Mouse (Mus musculus) monocyte, adult 2 months (primary cell): ENCODE results near the gene Slc17a6.

Experiments used
- DNase-seq, 2 experiments: peaks; one replicate each; pipeline ENCODE4 v3.0.0; 2022; ENCODE audit warnings: low spot score in 2 of 2, low read depth in 1 of 2

Gene Slc17a6

DNA sequence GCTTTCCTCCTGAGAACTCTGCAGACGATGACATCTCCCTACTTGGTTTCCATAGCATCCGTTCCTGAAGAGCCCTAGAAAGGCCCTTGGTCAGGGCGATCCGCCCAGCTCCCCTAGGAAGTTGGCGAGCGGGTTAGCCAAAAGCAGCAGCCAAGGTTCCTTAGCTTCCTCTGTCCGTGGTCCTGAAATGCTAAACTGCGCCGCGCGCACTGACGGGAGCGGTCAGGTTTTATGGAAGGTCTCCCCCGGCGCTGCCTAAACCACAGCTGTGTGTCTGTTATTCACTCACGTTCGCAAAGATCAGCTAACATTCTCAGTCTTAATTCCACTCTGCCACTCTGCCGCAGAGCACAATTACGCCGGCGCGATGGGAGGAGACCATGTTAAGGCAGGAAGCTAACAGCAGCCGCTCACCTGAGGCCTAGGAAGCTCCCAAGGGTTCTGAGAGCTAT is at the start of gene Slc17a6:
TSS of gene Slc17a6 (plus strand) at position 313 of the 452 bp plus-strand sequence.
- DNase-seq, result no peak

DNA sequence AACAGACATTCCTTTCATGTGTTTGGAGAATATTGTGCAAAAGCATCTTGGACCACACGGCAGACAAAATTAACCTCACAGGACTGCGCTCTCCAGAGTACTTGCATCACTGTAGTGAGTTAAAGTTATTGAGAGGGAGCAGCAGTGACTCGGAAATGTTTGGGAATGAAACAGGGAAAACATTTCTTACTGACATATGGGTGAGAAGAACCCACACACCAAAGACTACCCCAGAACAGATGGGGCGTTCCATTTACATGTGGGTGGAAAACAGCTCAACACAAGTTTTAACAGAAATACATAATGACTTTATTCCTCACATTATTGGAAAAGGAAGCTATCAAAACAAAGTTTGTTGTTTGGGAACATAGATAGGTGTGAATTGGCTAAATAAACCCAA is 21.8 kb upstream of the Slc17a6 start:
- DNase-seq, result no peak

DNA sequence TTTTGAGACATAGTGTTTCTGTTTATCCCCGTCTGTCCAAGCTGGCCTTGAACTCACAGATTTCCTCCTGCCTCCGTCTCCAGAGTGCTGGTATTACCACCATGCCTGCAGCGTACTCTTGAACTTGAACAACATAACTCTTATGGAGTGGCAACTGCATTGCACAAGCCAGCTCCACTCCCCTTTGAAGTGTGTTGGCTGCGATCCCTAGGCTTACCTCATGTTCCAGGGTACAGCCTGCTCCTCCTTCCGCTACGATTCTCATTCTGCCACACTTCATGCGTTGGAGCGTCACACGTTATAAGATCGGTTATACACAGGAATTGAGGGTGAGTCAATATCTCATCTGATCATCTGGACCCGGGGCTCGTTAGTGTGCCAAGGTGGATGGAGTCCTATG is 18.1 kb upstream of the Slc17a6 start:
- DNase-seq, result no peak

DNA sequence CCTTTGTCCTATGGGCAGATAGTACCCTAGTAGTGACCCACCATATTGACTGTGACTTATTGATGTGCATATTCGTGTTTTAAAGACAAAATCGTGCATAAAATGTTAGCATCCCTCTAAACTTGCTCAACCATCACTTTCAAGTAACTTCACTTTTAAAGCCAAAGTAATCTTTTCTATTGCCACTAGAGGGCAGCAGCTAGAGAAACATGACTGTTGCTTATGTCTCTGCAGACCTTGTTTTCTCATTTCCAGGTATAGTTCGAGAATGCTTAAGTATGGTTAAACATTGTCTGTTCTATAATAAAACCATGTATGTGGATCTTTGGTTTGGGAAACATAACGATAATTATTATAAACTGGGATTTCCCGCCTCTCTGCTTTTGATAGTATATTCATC is 7.4 kb upstream of the Slc17a6 start:
- no peak for DNase-seq

DNA sequence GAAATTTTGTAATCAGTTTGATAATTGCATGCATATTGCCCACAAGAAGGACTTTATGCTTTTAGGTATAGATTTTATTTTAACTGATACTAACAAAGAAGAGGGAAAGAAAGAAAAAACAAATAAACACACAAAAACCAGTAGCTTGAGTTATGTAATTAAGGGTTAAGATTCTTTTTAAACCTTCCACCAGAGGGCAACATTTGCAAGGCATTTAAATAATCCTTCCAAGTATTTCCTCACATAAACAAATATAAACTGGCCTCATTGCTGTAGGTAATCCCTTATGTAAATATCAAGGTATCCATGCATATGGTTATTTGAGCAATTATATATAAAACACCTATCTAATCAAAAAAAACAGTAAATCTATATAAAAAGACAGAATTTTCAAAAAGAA is 3.9 kb upstream of the Slc17a6 start:
- no peak for DNase-seq

DNA sequence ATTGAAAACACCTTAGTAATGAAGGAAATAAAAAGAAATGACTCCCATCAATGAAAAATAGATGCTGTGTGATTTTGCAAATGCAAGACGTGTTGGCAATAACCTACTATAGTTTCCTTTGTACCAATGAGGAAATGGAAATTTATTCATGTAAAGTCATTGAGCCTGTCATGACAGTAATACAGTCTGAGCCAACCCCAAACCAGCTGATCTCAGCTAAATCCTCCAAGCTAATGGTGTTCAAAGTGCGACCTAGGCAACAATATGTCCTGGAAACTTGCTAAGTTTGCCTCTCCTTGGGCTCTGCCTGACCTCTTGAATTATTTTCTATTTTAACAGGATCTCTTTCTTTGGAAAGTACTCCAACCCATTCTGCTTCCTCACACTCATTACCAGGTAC is 3.4 kb upstream of the Slc17a6 start:
- DNase-seq, result no peak

DNA sequence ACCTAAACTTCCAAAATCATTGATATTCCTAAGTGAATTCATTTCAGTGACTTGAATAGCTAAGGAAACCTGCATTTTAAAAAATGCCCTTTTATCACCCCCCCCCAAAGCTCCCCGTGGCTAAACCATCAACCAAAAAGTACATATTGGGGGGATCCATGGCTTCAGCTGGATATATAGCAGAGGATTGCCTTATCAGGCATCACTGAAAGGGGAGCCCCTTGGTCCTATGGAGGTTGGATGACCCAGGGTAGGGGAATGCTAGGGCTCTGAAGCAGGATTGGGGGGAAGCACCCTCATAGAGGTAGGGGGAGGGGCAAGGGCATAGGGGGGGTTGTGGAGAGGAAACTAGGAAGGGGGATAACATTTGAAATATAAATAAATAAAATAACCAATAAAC is 1.8 kb upstream of the Slc17a6 start:
- no peak for DNase-seq

DNA sequence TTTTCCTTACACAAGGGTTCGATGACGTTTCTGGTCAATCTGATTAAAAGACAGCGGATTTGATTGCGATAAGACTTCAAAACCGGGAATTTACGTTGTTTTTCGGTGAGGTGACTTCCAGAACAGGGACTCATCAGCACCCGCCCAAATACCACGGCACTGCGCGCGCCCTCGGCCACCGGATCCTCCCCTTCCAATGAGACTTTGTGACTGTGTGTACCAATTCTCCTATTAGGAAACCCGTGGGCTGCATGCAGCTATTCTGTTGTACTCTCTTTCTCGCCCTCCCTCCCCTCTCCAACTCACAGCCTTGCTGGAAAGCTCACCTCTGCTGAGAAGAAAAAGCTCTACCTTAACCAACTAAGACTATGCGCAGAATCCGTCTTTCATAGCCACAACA is 390 bp downstream of the Slc17a6 start:
- no peak for DNase-seq

DNA sequence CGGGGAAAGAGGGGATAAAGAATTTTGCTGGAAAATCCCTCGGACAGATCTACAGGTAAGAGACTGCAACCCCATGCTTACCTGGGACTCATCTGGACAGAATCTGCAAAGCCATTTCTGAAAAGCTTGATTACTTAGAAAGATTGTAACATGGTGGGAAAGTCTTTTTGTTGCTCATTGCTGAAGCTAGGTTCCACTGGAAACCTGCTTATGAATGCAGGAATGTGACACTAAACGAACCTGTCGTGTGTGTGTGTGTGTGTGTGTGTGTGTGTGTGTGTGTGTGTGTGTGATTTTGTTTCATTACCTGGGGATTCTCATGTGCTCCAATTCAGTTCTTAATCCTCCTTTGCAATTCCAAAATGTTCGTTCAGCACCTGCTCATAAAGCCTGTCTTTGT is 860 bp downstream of the Slc17a6 start:
- no peak for DNase-seq

DNA sequence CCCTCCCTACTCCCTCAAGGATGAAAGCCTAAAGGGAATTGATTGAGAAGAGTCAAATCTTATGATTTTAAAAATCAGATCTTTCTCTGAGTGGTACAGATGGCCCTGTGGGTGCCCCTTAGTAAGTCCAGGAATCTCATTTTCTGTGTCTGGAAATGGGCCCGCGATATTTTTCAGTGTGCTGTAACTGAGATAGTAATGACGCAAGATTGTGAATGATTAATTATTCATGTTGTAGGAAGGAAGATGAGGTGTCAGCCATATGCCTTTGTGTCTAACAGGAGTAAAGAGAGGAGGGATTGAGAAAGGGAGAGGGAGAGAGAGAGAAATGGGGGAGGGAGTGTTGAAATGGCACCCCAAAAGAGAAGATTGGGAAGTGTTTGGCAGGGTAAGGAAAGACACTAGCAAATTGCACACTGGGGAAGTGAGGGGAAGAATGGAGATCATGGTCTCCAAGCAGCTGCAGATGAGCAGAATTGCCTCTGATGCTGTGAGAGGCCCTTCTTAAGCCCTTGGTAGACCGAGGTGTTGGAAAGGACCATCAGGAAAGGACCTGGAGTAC is 2.6 kb downstream of the Slc17a6 start:
- DNase-seq, result no peak

DNA sequence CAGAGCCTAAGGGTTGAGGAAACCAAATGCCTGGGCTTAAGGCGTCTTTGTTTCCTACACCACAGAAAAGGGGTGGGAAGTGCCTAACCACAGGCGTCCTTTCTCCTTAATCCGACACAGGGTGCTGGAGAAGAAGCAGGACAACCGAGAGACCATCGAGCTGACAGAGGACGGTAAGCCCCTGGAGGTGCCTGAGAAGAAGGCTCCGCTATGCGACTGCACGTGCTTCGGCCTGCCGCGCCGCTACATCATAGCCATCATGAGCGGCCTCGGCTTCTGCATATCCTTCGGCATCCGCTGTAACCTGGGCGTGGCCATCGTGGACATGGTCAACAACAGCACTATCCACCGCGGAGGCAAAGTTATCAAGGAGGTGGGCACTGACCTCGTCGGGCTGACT is 3.4 kb downstream of the Slc17a6 start:
- DNase-seq, result no peak

DNA sequence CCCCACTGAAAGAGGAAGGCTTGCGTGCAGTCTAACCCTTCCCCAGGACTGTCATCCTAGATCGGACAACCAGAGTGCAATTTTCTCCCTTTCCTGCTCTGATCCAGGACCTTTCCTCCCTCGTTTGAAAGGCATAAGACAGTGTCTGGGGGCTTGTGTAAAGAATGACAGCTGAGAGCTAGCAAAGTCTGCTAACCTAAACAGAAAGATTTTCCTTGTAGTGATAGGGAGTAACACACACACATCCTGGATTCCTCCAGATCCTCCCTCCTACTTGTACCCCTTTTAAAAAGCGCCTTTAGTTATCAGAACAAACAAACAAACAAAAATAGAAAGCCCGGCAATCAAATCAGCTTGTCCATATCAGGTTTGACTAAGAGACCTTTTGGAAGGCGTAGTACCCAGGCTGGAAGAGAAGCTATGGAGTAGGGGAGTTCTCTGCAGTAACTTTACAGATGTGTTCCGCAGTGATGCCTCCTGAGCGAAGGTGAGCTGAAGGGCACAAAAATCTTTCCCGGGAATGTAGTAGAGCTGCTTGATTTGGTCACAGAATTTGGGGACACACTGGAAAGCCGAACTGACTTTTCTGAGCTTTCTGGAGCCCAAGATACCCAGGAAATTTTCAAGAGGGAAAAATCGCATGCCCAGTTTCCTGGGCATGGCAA is 3.9 kb downstream of the Slc17a6 start:
- no peak for DNase-seq

DNA sequence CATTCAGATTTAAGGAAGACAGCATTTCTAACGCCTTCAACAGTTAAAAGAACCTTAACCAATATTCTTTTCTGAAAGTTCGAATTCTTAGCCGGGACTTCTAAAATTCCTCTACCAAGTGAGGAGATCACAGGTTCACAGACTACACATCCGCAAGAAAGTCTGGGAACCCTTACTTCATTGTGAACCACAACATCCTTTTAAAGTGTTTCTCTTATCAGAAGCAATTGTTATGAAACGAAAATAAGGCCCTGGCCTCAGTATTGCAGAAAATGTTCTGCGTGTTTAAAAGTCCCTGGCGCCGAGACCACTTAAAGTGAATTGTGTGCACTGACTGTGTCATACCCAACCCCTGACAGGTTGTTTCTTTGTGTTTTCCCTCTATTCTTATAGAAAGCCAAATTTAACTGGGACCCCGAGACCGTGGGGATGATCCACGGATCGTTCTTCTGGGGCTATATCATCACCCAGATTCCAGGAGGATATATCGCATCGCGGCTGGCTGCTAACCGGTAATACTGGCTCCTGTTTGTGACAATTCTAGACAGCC is 4.7 kb downstream of the Slc17a6 start:
- no peak for DNase-seq

DNA sequence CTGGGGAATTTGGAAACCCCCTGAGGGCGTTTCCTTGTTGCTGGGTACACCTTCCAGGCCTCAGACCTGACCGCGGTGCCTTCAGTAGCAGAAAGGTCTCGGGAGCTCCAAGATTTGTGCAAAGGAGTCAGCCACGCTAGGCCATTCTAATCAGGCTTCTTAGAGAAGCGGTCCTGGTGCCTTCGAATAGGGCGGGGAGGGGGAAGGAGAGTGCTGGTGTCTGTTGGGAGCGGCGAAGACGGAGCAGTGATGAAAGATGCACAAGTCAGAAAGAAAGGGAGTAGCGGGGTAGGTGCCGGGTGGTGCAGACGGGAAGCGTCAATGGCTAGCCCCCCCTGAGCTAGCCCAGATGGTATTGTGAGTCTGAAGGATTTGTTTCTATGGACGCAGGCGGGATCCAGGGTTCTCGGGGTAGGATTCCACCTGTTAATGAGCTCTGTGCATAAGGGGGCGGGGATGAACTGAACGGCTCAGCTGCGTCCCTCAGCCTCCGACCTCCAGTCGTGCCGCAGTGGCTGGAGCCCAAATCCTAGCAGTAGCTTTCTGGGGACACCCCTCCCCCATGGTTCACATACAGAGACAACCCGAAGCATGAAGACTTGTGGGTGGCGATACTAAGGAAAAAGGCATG is 5.3 kb downstream of the Slc17a6 start:
- no peak for DNase-seq

DNA sequence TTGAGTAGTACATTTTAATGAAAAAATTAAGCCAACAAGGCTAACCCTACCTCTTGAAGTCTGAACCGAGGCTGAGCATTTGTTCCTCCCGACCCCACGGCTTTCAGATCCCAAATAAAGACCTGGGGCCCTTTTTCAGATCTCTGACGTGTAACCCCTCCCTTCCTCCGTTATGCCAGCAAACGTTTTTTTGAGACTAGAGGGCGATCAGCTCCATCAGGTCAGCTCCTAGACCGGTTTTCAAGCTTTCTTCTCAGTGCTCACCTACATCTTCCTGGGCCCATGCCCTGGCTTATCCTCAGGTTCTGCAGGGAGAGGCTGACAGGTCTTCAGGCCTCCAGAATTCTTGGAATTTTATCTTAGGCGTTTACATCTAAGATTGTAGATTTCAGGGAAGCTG is 5.9 kb downstream of the Slc17a6 start:
- no peak for DNase-seq

DNA sequence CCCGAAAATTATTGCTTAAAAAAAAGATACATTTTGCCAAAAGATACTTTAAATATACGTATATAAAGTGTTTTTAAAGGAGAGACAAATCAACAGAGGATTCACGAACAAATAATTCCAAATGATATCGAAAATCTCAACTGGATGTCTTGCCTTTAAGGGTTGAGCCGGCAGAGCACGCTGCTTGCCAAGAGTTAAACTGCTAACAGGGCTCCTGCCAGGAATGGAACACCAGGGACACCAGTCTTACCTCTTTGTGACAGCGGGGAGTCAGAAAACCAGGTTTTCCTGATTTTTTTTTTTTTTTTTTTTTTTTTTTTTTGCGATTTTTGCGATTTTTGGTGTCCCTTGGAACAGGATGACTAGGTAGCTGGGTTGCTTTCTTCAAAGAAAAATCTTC is 6.5 kb downstream of the Slc17a6 start:
- no peak for DNase-seq

DNA sequence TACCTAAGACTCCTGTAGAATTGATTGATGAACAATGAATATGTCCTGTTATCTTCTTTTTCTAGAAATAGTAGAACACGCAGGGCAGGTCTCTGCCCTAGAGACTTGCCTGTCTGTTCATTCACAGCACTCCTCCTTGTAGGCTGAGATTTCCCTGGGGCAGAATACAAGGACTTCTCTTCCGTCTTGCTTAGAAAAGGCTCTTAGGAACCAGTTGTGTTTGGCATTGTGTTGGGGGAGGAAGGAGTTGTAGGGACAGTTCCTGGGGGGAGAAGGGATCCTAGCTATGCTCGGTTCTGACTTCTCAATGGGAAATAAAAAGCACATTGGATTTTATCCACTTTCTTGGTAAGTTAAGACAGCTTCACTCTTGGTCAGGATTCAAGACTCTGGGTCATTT is 7.4 kb downstream of the Slc17a6 start:
- no peak for DNase-seq

DNA sequence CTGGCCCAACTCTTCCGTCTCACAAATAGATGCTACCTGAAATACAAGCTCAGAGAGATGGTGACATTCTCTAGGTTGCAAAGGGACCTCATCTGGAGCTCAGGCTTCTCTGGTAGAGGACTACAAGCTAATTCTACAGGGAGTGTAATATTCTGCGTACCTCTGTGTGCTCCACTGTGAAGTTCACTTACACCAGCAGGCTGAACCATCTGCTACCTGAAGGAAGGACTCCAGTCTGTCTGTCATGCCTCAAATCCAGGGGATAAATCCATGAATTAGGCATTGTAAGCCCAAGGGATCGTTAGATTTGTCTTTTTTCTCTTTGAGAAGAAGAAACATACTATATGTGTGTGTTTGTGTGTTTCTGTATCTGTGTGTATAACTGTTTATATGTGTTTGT is 9.4 kb downstream of the Slc17a6 start:
- no peak for DNase-seq

DNA sequence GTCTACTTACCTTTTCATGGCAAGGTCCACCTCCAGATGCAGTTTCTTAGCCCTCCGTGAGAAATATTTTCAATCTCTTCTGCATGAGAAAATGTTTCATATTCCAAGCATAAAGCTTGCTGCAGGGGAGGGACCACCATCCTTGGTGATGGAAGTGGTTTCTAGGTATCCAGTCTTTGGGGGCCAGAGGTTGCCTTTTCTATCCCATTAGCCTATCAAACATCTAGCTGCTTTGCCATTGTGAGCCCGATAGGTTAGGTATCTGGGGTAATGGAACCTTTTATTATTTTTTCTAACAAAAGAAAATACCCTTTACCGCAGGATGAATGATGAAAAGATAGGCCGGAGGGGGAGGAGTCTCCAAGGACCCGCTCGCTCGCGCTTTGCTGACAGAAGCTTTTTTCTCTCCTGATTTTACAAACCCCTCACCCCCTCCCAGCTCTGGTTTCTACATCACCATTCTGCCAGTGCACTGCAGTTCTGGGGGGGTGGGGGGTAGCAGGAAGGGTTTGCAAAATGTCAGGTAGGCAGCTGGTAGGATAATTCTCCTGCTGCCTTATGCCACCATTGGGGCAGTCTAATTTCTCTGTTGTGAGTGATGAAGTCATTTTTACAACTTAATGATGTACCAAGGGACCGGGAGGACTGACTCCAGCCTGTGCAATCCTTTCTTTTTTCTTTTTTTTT is 10.9 kb downstream of the Slc17a6 start:
- no peak for DNase-seq

DNA sequence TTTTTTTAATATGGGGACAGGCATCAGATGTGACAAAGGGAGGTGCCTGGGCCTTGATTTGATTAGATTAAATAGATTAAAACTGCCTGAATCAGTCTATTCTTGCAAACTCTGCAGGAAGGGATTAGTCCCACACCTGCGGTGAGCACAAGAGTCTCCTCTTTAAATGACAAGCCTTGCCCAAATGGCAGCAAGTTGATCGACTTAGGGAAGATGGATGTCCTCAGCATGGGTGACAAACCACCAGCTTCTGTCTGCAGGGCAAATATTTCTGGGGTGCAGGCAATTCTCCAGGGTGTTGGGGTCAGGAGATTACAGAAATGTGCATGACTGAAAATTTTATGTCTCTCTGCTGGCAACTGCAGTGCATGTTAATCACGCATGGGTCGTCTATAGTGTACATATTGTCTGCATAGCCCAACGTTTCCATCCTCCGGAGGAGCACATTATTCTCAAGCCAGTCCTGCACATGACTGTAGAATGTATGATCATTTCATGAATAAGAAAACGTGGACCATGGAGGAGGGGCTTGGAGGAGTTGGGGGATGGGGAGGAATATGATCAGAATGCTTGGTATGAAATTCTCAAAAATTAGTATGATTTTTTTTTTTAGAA is 11.5 kb downstream of the Slc17a6 start:
- DNase-seq, result no peak

DNA sequence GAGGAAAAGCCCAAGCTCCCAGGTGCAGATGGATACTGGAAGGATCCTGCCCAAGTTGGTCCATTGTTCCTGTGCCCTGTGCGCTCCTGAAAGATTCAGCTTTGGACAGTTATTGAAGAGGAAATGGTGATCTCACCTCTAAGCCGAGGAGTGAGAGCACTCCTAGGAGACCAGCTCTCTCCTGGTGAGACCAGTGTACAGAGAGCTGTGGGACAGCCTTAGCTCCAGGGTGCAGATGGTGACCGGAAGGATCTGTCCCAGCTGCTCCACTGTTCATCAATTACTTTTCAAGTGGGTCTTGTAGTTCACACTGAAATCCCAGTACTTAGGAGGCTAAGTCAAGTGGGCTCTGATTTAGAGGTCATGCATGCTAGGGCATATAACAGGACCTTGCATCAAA is 35.3 kb downstream of the Slc17a6 start:
- no peak for DNase-seq

DNA sequence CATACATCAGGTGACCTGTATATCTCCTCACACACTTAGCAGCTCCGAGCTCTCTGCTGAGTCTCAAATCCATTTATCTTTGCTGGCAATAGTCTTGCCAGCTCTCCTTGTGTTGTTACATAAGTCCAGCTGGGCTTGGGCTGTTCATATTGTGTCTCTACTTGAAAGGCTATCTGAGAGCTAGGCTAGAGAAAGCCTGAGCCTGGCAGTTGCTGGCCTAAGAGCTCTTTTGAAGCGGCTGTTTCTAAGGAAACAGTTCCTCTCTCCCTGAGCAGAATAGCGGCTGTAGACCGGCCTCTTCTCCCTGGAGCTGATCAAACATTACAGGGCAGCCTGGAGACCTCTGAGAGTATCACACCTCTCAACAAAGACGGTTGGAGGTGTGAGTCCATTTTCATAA is 40.6 kb downstream of the Slc17a6 start:
- no peak for DNase-seq
